ENCODE assay signal across 21 mouse cellular contexts in the genomic region with DNA sequence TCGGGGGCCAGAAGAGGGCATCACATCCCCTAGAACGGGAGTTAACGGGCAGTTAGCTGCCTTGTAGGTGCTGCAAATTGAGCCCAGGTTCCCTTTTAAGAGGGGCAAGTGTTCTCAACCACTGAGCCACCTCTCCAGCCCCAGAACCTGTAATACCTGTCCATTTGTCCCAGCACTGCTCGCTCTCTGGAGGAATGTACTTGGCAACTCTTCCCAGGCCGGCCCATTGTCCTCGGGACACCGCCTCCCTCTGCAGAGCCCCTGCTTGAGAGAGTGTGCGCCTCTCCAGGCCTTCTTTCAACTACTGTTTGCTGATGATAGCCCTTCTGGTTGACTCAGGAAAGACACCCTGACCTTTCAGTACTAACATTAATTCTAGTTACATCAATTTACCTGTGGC. TPM values are rescaled to one million over a fixed set of nuclear protein-coding genes. Genes with fewer than 3 reads are reported as not detected.
DNase-seq lines count a peak whose midpoint lies in the region; ATAC-seq and TF ChIP-seq lines count a peak whose summit lies in the region.
"Had no signal": no experiment of that assay in that cellular context is flagged by ENCODE, and none has a peak within 500 bp of the region (broad histone marks: within the 10 kb centered on the region; RNA-seq: fewer than 3 reads in every experiment).

No protein-coding gene starts in this region.

- no peaks in the 10 kb centered on the region for H3K4me1 ChIP-seq in kidney, postnatal 0 days (replicated peaks; ENCODE audit: insufficient read depth, low read length)
- H3K4me1 ChIP-seq in lung, postnatal 0 days (ENCODE audit: insufficient read depth, low read depth, low read length): no peaks in the 10 kb centered on the region
- H3K4me1 ChIP-seq: forebrain, embryonic 10.5 days; intestine, embryonic 15.5 days; midbrain, embryonic 13.5 days; neural tube, embryonic 13.5 days had no signal

- H3K27me3 ChIP-seq in kidney, postnatal 0 days (ENCODE audit: insufficient read depth, low read length): no peaks in the 10 kb centered on the region
- H3K27me3 ChIP-seq in lung, postnatal 0 days (replicated peaks; ENCODE audit: insufficient read depth, low read length): no peaks in the 10 kb centered on the region
- H3K27me3 ChIP-seq: heart, embryonic 13.5 days; intestine, embryonic 15.5 days; liver, embryonic 13.5 days; midbrain, embryonic 13.5 days; neural tube, embryonic 13.5 days had no signal

- H3K9me3 ChIP-seq in kidney, postnatal 0 days (replicated peaks; ENCODE audit: low read length): no peaks in the 10 kb centered on the region
- H3K9me3 ChIP-seq in lung, postnatal 0 days (ENCODE audit: low read length): no peaks in the 10 kb centered on the region
- H3K9me3 ChIP-seq: forebrain, embryonic 10.5 days; heart, embryonic 13.5 days; intestine, embryonic 15.5 days; liver, embryonic 13.5 days; midbrain, embryonic 13.5 days; neural tube, embryonic 13.5 days had no signal

- H3K36me3 ChIP-seq in kidney, postnatal 0 days (ENCODE audit: insufficient read depth, low read length): peaks cover 20% of the 10 kb centered on the region; the same call in 1 of the 2 replicates
- H3K36me3 ChIP-seq in lung, postnatal 0 days (ENCODE audit: insufficient read depth, low read length): no peaks in the 10 kb centered on the region

- no peak overlapping the region for H3K27ac ChIP-seq in kidney, postnatal 0 days
- H3K27ac ChIP-seq in lung, postnatal 0 days (ENCODE audit: low read length): no peak overlapping the region
- H3K27ac ChIP-seq: forebrain, embryonic 10.5 days; heart, embryonic 13.5 days; hindbrain, embryonic 14.5 days; intestine, embryonic 15.5 days; left cerebral cortex, adult 2 months; liver, embryonic 13.5 days; midbrain, embryonic 13.5 days; neural tube, embryonic 13.5 days had no signal

- ATAC-seq in kidney, postnatal 0 days (replicated peaks; ENCODE audit: low FRiP score, low read depth): no peak
- peak; percentile 62 for ATAC-seq in lung, postnatal 0 days
- ATAC-seq: intestine, embryonic 15.5 days; midbrain, embryonic 13.5 days had no signal

- peak; percentile 27; the same call in 1 of the 2 replicates for TF ChIP-seq CTCF in kidney, postnatal 0 days (IDR thresholded peaks at IDR 0.05; ENCODE audit: low read depth)
- TF ChIP-seq CTCF in lung, postnatal 0 days (IDR thresholded peaks at IDR 0.05): peak; percentile 36

- no peak overlapping the region for H3K4me2 ChIP-seq in kidney, postnatal 0 days (ENCODE audit: low read length)
- H3K4me2 ChIP-seq in lung, postnatal 0 days (replicated peaks; ENCODE audit: low read depth, low read length): no peak overlapping the region
- H3K4me2 ChIP-seq: heart, embryonic 13.5 days; hindbrain, embryonic 14.5 days; intestine, embryonic 15.5 days; liver, embryonic 13.5 days; midbrain, embryonic 13.5 days; neural tube, embryonic 13.5 days had no signal

- 96% methylated on average over 8 of the region's 8 CpGs for WGBS in kidney, postnatal 0 days
- WGBS in lung, postnatal 0 days: 69% methylated on average over 8 of the region's 8 CpGs

- DNase-seq in adrenal gland, postnatal 14 days: peak; percentile 10
- no peak for DNase-seq in adrenal gland, adult 18-20 months (ENCODE audit: low spot score in 2 of 2)
- no peak for DNase-seq in kidney, postnatal 0 days (ENCODE audit: low spot score)
- DNase-seq in kidney, adult 8-10 months: no peak
- peak; percentile 26 for DNase-seq in lung, postnatal 0 days (ENCODE audit: low spot score)
- no peak for DNase-seq in lung, postnatal 10 days
- peak; percentile 45 for DNase-seq in ZHBTc4 (ENCODE audit: low read depth, low spot score)
- DNase-seq in frontal cortex, postnatal 14 days (ENCODE audit: low spot score in 2 of 2): no peak
- DNase-seq: adrenal gland, postnatal 10 days; cerebellum, adult 8-10 months; kidney, postnatal 14 days; left cerebral cortex, postnatal 4 days; liver, embryonic 13.5 days; thymus, adult 2 months had no signal

- TF ChIP-seq EP300 in lung, postnatal 0 days (IDR thresholded peaks at IDR 0.05): no peak

- H3K4me3 ChIP-seq in kidney, postnatal 0 days (replicated peaks; ENCODE audit: low read depth, low read length): no peak overlapping the region
- no peak overlapping the region for H3K4me3 ChIP-seq in lung, postnatal 0 days (ENCODE audit: low read depth, low read length)
- H3K4me3 ChIP-seq: forebrain, embryonic 10.5 days; heart, embryonic 13.5 days; intestine, embryonic 15.5 days; left cerebral cortex, adult 2 months; liver, embryonic 13.5 days; midbrain, embryonic 13.5 days; neural tube, embryonic 13.5 days had no signal

- no peak overlapping the region for H3K9ac ChIP-seq in kidney, postnatal 0 days (ENCODE audit: low read depth, low read length)
- H3K9ac ChIP-seq in lung, postnatal 0 days (replicated peaks; ENCODE audit: low read depth): no peak overlapping the region
- H3K9ac ChIP-seq: heart, embryonic 13.5 days; hindbrain, embryonic 14.5 days; intestine, embryonic 15.5 days; liver, embryonic 13.5 days; midbrain, embryonic 13.5 days; neural tube, embryonic 13.5 days had no signal

RNA-seq across cellular contexts. Expression of gene Polr1a, which starts 37.3 kb away (rescaled TPM):
- 60.9 and 68.3 TPM in 2 replicates for total RNA-seq in adrenal gland, postnatal 14 days (2021)
- 10 to 100 TPM; 52.5 to 75.2 TPM for total RNA-seq in adrenal gland, adult 18-20 months (2021)
- 17.5 and 18.3 TPM in 2 replicates for polyA plus RNA-seq in kidney, postnatal 0 days (2015; fragmentation: Nextera tagmentation; extraction: Ambion mirVana)
- polyA plus RNA-seq in lung, postnatal 0 days (2015; fragmentation: Nextera tagmentation; extraction: Ambion mirVana): 6.1 and 7.6 TPM in 2 replicates

RNA-seq across cellular contexts. Expression of gene Ptcd3, which starts 37.6 kb away (rescaled TPM):
- total RNA-seq in adrenal gland, postnatal 14 days (2021): 112 and 116 TPM in 2 replicates
- 10 to 100 TPM; 95.0 to 97.9 TPM for total RNA-seq in adrenal gland, adult 18-20 months (2021)
- 61.3 and 66.4 TPM in 2 replicates for polyA plus RNA-seq in kidney, postnatal 0 days (2015; fragmentation: Nextera tagmentation; extraction: Ambion mirVana)
- polyA plus RNA-seq in lung, postnatal 0 days (2015; fragmentation: Nextera tagmentation; extraction: Ambion mirVana): 25.0 and 27.8 TPM in 2 replicates

Comparison
In these comparisons a context has a peak if more than half of its experiments do, and no peak if none do; other contexts are left out.
1. DNase-seq: peak in adrenal gland, postnatal 14 days (single experiment), lung, postnatal 0 days (single experiment) and ZHBTc4 (single experiment); none in adrenal gland, adult 18-20 months (0 of 2), kidney, postnatal 0 days (single experiment), kidney, adult 8-10 months (0 of 2), lung, postnatal 10 days (single experiment) and frontal cortex, postnatal 14 days (0 of 2).